Mouse (Mus musculus) heart, embryonic 13.5 days (tissue): ENCODE measurements around the gene Slc5a11. TPM values are rescaled to one million over a fixed set of nuclear protein-coding genes. Genes with fewer than 3 reads are reported as not detected.

Experiments used
- ATAC-seq: fragments of 200-750 bp; cut with Nextera tagmentation; 2 replicates; pipeline ENCODE4 v1.8.0; 2017; ENCODE audit warnings: moderate TSS enrichment; ENCODE audit not compliant: insufficient number of reproducible peaks, low FRiP score, low TSS enrichment; ENCODE audit errors: extremely low read depth
- H3K27ac ChIP-seq: fragments of 300-500 bp; sonication (generic); replicated peaks from 2 replicates; pipeline ENCODE4 v1.5.1; 2015; ENCODE audit warnings: moderate library complexity, mild to moderate bottlenecking, inconsistent platforms
- H3K27me3 ChIP-seq: fragments of 300-500 bp; sonication (generic); replicated peaks from 2 replicates; pipeline ENCODE4 v1.6.1; 2015; ENCODE audit warnings: mild to moderate bottlenecking, inconsistent platforms
- H3K36me3 ChIP-seq: fragments of 300-500 bp; sonication (generic); 2 replicates; pipeline ENCODE4 v1.6.1; 2015; ENCODE audit warnings: mild to moderate bottlenecking, inconsistent platforms
- H3K4me1 ChIP-seq: fragments of 300-500 bp; sonication (generic); 2 replicates; pipeline ENCODE4 v1.6.1; 2015; ENCODE audit warnings: inconsistent platforms
- H3K4me2 ChIP-seq: fragments of 300-500 bp; sonication (generic); 2 replicates; pipeline ENCODE4 v1.6.1; 2015; ENCODE audit warnings: inconsistent platforms, mild to moderate bottlenecking, moderate library complexity
- H3K4me3 ChIP-seq: fragments of 300-500 bp; sonication (generic); 2 replicates; pipeline ENCODE4 v1.5.1; 2015; ENCODE audit warnings: moderate library complexity, mild to moderate bottlenecking, inconsistent platforms
- H3K9ac ChIP-seq: fragments of 300-500 bp; sonication (generic); 2 replicates; pipeline ENCODE4 v1.6.1; 2015; ENCODE audit warnings: inconsistent platforms, mild to moderate bottlenecking, moderate library complexity
- H3K9me3 ChIP-seq: fragments of 300-500 bp; sonication (generic); 2 replicates; pipeline ENCODE4 v1.6.1; 2016; ENCODE audit warnings: inconsistent platforms
- WGBS: fragments of 180-500 bp; shearing (Covaris S2); methylation state at CpG from one replicate; pipeline ENCODE4 v1.1.7; 2015; ENCODE audit warnings: mixed read lengths; 5-methylcytosine and 5-hydroxymethylcytosine counted together
- polyA plus RNA-seq: library from polyadenylated mRNA; unstranded; fragments of >200 nt; fragmentation: Nextera tagmentation; extraction: Ambion mirVana; gene quantifications from 2 replicates; pipeline ENCODE4 v1.2.1, GENCODE M21; 2015

Slc5a11 gene
- 0.08 and 0.28 TPM in 2 replicates for polyA plus RNA-seq

DNA sequence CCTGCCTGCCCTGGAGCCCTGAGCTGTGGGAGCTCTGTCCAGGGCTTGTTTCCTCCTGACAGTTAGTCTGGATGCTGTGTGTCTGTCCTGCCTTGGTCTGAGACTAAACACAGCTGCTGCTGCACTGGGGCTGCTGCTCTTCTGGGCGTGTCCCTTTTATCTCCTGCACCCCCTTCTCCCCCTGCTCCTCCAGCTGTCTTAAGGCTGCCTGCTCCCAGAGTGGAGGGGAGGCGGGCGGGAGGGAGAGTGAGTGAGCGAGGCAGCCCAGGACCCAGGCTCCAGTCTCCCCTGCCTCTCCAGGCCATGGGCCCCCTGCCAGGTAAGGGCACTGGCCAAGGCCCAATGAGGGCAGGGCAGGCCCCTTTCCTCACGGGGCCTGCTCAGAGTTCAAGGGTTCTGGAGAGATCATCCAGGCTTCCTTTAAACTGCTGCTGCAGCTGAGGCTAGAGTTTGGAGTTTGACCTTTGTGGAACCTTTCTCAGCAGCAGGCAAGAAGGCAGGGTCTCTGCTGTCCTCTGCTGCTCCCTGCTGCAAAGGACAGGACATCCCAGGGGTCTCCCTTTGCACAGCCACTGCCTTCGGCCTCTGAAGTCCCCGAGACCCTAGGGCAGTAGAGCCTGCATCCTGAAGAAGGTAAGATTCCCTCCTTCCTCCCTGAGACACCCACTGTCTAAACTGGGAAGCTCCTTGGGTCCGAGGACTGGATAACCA lies at the start of gene Slc5a11:
Gene Slc5a11 (plus strand): TSS at position 416 of the 711 bp plus-strand sequence.
- Histone ChIP-seq H3K27ac (no peak within 1 kb of the TSS), H3K4me2 (no peak within 1 kb of the TSS)

GRCm38 (mm10) chr7:123167436-123167835 lies 47.1 kb upstream of the Slc5a11 start:
- H3K9me3 ChIP-seq = no peaks in the 10 kb centered on the region
- H3K27ac ChIP-seq = no peak overlapping the region
- H3K36me3 ChIP-seq = peaks cover 100% of the 10 kb centered on the region
- no peak overlapping the region for H3K9ac ChIP-seq
- WGBS = 96% methylated on average over 2 of the region's 2 CpGs
- H3K4me1 ChIP-seq = peaks cover 7% of the 10 kb centered on the region
- no peak overlapping the region for H3K4me3 ChIP-seq
- H3K27me3 ChIP-seq = no peaks in the 10 kb centered on the region
- no peak for ATAC-seq
- H3K4me2 ChIP-seq = no peak overlapping the region

More for the DNA sequence above, at the start of gene Slc5a11:
- Histone ChIP-seq H3K4me1 (peaks cover 21% of the 10 kb centered on the region), H3K4me3 (no peak within 1 kb of the TSS), H3K27me3 (peaks cover 7% of the 10 kb centered on the region; the same call in 1 of the 2 replicates), H3K36me3 (no peaks in the 10 kb centered on the region), H3K9me3 (no peaks in the 10 kb centered on the region), H3K9ac (no peak within 1 kb of the TSS)
- no peak for ATAC-seq
- 27% methylated on average over 8 of the region's 8 CpGs for WGBS

GRCm38 (mm10) chr7:123169618-123170017 lies 45.0 kb upstream of the Slc5a11 start:
- Histone ChIP-seq H3K4me1 (no peaks in the 10 kb centered on the region; the same call in 1 of the 2 replicates), H3K4me2 (no peak overlapping the region), H3K4me3 (no peak overlapping the region), H3K36me3 (peaks cover 98% of the 10 kb centered on the region), H3K9ac (no peak overlapping the region), H3K9me3 (no peaks in the 10 kb centered on the region), H3K27me3 (no peaks in the 10 kb centered on the region), H3K27ac (no peak overlapping the region)
- 94% methylated on average over 2 of the region's 2 CpGs for WGBS
- ATAC-seq = no peak

DNA sequence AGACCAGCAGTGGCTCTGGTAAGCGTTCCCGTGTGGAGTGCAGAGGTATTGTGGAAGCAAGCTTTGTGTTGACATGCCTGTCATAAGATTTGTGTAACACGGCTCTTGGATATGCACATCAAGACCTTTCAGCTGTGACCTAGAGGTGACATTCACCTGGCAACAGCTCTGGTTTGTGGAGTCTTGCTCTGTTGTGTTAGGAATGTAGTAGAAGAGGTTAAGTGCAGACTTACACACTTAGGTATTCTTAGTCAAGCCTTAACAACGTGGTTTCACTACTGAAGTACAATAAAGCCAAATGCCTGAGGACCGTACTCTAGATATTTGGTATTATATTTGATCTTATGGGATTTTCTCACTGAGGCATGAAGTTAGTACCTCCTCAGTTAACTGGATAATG lies 42.5 kb upstream of the Slc5a11 start:
- H3K36me3 ChIP-seq = peaks cover 97% of the 10 kb centered on the region
- H3K4me1 ChIP-seq = no peaks in the 10 kb centered on the region; the same call in 1 of the 2 replicates
- no peak overlapping the region for H3K9ac ChIP-seq
- H3K4me3 ChIP-seq = no peak overlapping the region
- 63% methylated on average over 5 of the region's 5 CpGs for WGBS
- H3K27me3 ChIP-seq = no peaks in the 10 kb centered on the region
- ATAC-seq = no peak
- H3K4me2 ChIP-seq = no peak overlapping the region
- H3K27ac ChIP-seq = no peak overlapping the region
- H3K9me3 ChIP-seq = no peaks in the 10 kb centered on the region

DNA sequence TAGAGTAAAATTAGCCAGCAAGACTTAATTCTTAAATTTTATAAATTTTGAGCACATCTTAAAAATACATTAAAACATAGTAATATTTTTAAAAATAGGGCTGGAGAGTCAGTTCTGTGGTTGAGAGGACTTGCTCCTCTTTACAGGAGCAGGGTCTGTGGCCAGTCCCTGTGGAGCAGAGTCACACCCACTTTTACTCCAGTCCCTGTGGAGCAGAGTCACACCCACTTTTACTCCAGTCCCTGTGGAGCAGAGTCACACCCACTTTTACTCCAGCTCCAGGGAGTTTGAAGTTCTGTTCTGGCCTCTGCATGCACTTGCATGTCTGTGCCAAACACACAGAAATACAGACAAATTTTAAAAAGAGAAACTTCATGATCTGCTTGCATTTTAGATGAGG lies 37.4 kb upstream of the Slc5a11 start:
- H3K27me3 ChIP-seq = no peaks in the 10 kb centered on the region
- no peak overlapping the region for H3K4me2 ChIP-seq
- H3K9me3 ChIP-seq = no peaks in the 10 kb centered on the region
- no peak overlapping the region for H3K27ac ChIP-seq
- no peak overlapping the region for H3K4me3 ChIP-seq
- no peaks in the 10 kb centered on the region for H3K4me1 ChIP-seq
- peaks cover 96% of the 10 kb centered on the region for H3K36me3 ChIP-seq
- no peak overlapping the region for H3K9ac ChIP-seq
- no peak for ATAC-seq

GRCm38 (mm10) chr7:123181787-123182701 lies 32.5 kb upstream of the Slc5a11 start:
- Histone ChIP-seq H3K9ac (no peak overlapping the region), H3K4me2 (no peak overlapping the region), H3K27ac (no peak overlapping the region), H3K36me3 (peaks cover 98% of the 10 kb centered on the region), H3K4me3 (no peak overlapping the region), H3K4me1 (no peaks in the 10 kb centered on the region), H3K27me3 (no peaks in the 10 kb centered on the region), H3K9me3 (no peaks in the 10 kb centered on the region)
- WGBS = 80% methylated on average over 20 of the region's 20 CpGs
- ATAC-seq = no peak

DNA sequence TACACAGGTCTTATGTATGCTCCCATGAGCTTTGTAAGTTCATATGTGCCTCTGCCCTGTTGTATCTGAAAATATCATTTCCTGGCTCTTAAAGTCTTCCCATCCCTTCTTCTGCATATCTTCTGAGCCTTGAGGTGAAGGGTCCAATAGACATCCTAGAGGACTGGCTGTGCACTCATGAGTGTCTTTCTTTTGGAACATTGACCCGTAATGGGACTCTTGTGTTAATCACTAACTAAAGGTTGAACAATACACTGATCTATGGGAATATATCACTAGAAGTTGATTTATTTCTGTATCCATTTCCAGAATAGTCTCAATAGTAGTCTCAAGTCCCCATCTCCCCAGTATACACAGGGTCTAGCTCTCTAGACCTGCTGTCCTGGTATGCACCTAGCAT lies 29.7 kb upstream of the Slc5a11 start:
- Histone ChIP-seq H3K9me3 (no peaks in the 10 kb centered on the region), H3K4me2 (no peak overlapping the region), H3K4me3 (no peak overlapping the region), H3K27ac (no peak overlapping the region), H3K9ac (no peak overlapping the region), H3K36me3 (peaks cover 98% of the 10 kb centered on the region), H3K4me1 (no peaks in the 10 kb centered on the region), H3K27me3 (no peaks in the 10 kb centered on the region)
- no peak for ATAC-seq
- WGBS = 96% methylated on average over 1 of the region's 1 CpGs

GRCm38 (mm10) chr7:123186463-123186862 lies 28.1 kb upstream of the Slc5a11 start:
- no peaks in the 10 kb centered on the region for H3K9me3 ChIP-seq
- no peak for ATAC-seq
- H3K27me3 ChIP-seq = no peaks in the 10 kb centered on the region
- 82% methylated on average over 6 of the region's 6 CpGs for WGBS
- H3K36me3 ChIP-seq = peaks cover 98% of the 10 kb centered on the region
- H3K9ac ChIP-seq = no peak overlapping the region
- H3K4me2 ChIP-seq = no peak overlapping the region
- H3K27ac ChIP-seq = no peak overlapping the region
- H3K4me1 ChIP-seq = no peaks in the 10 kb centered on the region
- no peak overlapping the region for H3K4me3 ChIP-seq

GRCm38 (mm10) chr7:123187246-123187645 lies 27.3 kb upstream of the Slc5a11 start:
- Histone ChIP-seq H3K9me3 (no peaks in the 10 kb centered on the region), H3K36me3 (peaks cover 98% of the 10 kb centered on the region), H3K9ac (no peak overlapping the region), H3K4me3 (no peak overlapping the region), H3K4me2 (no peak overlapping the region), H3K27ac (no peak overlapping the region), H3K4me1 (no peaks in the 10 kb centered on the region), H3K27me3 (no peaks in the 10 kb centered on the region)
- 86% methylated on average over 4 of the region's 4 CpGs for WGBS
- no peak for ATAC-seq

GRCm38 (mm10) chr7:123188462-123188861 lies 26.1 kb upstream of the Slc5a11 start:
- Histone ChIP-seq H3K27me3 (no peaks in the 10 kb centered on the region), H3K4me1 (no peaks in the 10 kb centered on the region), H3K4me2 (no peak overlapping the region), H3K4me3 (no peak overlapping the region), H3K9ac (no peak overlapping the region), H3K27ac (no peak overlapping the region), H3K36me3 (peaks cover 98% of the 10 kb centered on the region), H3K9me3 (no peaks in the 10 kb centered on the region)
- ATAC-seq = no peak
- 78% methylated on average over 3 of the region's 3 CpGs for WGBS

DNA sequence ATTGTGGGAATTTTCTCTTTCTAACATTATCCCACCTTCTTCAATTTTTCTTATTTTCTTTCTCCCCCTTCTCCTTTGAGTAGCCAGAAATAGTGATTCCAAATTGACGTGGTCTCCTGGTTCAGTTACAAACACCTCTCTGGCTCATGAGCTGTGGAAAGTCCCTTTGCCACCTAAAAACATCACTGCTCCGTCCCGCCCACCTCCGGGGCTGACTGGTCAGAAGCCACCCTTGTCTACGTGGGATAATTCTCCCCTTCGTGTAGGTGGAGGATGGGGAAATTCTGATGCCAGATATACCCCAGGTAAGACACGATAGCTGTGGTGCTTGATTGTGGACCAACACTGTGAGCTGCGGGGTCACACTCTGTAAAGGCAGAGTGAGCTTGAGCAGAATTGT lies 24.8 kb upstream of the Slc5a11 start:
- Histone ChIP-seq H3K9me3 (no peaks in the 10 kb centered on the region), H3K36me3 (peaks cover 98% of the 10 kb centered on the region), H3K4me2 (no peak overlapping the region), H3K9ac (no peak overlapping the region), H3K27ac (no peak overlapping the region), H3K27me3 (no peaks in the 10 kb centered on the region), H3K4me1 (no peaks in the 10 kb centered on the region), H3K4me3 (no peak overlapping the region)
- no peak for ATAC-seq
- WGBS = 90% methylated on average over 8 of the region's 8 CpGs
